Mouse (Mus musculus) thymus, adult 2 months (tissue): ENCODE measurements at regions not wholly inside any gene's neighbourhood (a gene's known extent, or its start where the extent isn't known, plus 50 kb on each side); places are given as distances from the start of the nearest gene placed in this dataset.

Experiments used
- DNase-seq: peaks from one replicate; pipeline ENCODE4 v3.0.0; 2021
- H3K27ac ChIP-seq: fragments of 200-500 bp; 2 replicates; pipeline ENCODE4 v1.5.1; 2012; ENCODE audit warnings: low read length, control low read depth; ENCODE audit not compliant: control insufficient read depth, insufficient read depth
- H3K27me3 ChIP-seq: fragments of 200-500 bp; 2 replicates; pipeline ENCODE4 v1.6.1; 2012; ENCODE audit warnings: mild to moderate bottlenecking, low read length, moderate library complexity, mixed read lengths; ENCODE audit not compliant: control insufficient read depth, insufficient read depth
- H3K36me3 ChIP-seq: fragments of 200-500 bp; 2 replicates; pipeline ENCODE4 v1.6.1; 2012; ENCODE audit warnings: mild to moderate bottlenecking, low read length, moderate library complexity; ENCODE audit not compliant: control insufficient read depth, insufficient read depth
- H3K4me1 ChIP-seq: fragments of 200-500 bp; replicated peaks from 2 replicates; pipeline ENCODE4 v1.6.1; 2012; ENCODE audit warnings: low read length; ENCODE audit not compliant: control insufficient read depth, insufficient read depth
- H3K4me3 ChIP-seq: fragments of 200-500 bp; 2 replicates; pipeline ENCODE4 v1.5.1; 2012; ENCODE audit warnings: mild to moderate bottlenecking, low read length, control low read depth, moderate library complexity; ENCODE audit not compliant: control insufficient read depth, insufficient read depth
- CTCF ChIP-seq: fragments of 200-500 bp; IDR thresholded peaks from 2 replicates; pipeline ENCODE4 v1.5.1; 2012; ENCODE audit warnings: mild to moderate bottlenecking, control low read depth, low read length, moderate library complexity, borderline replicate concordance; ENCODE audit not compliant: control insufficient read depth, poor library complexity, insufficient read depth; ENCODE audit errors: extremely low read depth
- POLR2A ChIP-seq: fragments of 200-500 bp; IDR thresholded peaks from 2 replicates; pipeline ENCODE4 v1.6.1; 2012; ENCODE audit warnings: mild to moderate bottlenecking, low read length, control low read depth, moderate library complexity; ENCODE audit not compliant: control insufficient read depth, poor library complexity, insufficient read depth; ENCODE audit errors: extremely low read depth
- WGBS: fragments of 180-500 bp; shearing (Covaris S2); methylation state at CpG from one replicate; pipeline ENCODE4 v1.1.7; 2018; 5-methylcytosine and 5-hydroxymethylcytosine counted together

DNA sequence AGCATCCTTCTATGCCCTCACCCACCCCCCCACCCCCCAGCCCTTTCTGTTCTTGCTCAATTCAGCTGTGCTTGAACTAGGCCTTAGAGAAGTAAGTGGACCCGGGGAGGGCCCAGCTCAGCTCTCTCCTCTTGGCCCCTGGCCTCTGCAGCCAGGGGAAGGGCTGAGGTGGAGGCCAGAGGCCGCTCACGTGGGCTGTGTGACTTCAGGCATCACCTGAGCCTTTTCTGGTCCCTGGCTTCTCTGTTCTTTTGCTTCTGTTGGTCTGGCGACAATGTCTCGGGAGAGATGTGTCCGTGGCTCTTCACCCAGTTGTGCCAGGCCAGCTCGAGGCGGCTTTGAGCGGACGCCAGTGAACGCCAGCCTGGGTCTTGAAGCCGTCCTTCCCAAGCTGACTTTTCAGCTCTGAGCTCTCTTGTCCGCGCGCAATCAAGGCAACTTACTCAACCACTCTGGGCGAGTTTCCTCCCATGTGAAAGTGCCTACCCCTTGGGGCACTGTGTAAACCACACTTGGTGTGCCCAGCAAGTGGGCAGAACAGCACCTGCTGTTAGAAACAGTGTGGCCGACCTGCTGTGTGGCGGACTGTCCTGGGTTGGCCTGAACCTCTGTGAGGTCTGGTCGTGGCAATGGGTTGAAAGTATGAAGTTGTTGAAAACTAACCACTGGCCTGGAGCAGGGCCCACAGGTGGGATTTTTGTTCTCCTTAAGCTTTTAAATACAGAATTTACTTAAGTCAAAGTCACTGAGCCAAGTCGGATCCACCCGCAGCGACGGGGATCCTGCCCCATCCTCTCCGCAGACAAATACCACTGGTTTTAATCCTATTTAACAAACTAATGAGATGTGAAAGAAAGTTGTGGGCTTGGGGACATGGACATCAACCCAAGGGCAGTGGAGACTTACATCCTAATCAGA, 86.9 kb upstream of the Tmem189 start:
- Histone ChIP-seq H3K4me3 (no peak overlapping the region), H3K36me3 (no peaks in the 10 kb centered on the region), H3K4me1 (peaks cover 23% of the 10 kb centered on the region), H3K27ac (no peak overlapping the region), H3K27me3 (no peaks in the 10 kb centered on the region)
- TF ChIP-seq CTCF (no peak), POLR2A (no peak)
- WGBS = 91% methylated on average over 24 of the region's 24 CpGs
- DNase-seq = no peak

GRCm38 (mm10) chr2:167775218-167775915, 85.7 kb upstream of the Tmem189 start:
- Histone ChIP-seq H3K4me3 (peak overlapping the region; percentile 39), H3K27me3 (no peaks in the 10 kb centered on the region), H3K36me3 (no peaks in the 10 kb centered on the region), H3K27ac (peak overlapping the region; percentile 57), H3K4me1 (peaks cover 23% of the 10 kb centered on the region)
- WGBS = 13% methylated on average over 20 of the region's 20 CpGs
- peak; percentile 49 for DNase-seq
- TF ChIP-seq POLR2A (no peak), CTCF (no peak)

GRCm38 (mm10) chr2:167774806-167775179, 85.2 kb upstream of the Tmem189 start:
- TF ChIP-seq CTCF (no peak), POLR2A (no peak)
- no peak overlapping the region for H3K27ac ChIP-seq
- H3K27me3 ChIP-seq = no peaks in the 10 kb centered on the region
- peak overlapping the region; percentile 39 for H3K4me3 ChIP-seq
- DNase-seq = peak; percentile 22
- H3K36me3 ChIP-seq = no peaks in the 10 kb centered on the region
- H3K4me1 ChIP-seq = peaks cover 23% of the 10 kb centered on the region
- WGBS = 58% methylated on average over 10 of the region's 10 CpGs

DNA sequence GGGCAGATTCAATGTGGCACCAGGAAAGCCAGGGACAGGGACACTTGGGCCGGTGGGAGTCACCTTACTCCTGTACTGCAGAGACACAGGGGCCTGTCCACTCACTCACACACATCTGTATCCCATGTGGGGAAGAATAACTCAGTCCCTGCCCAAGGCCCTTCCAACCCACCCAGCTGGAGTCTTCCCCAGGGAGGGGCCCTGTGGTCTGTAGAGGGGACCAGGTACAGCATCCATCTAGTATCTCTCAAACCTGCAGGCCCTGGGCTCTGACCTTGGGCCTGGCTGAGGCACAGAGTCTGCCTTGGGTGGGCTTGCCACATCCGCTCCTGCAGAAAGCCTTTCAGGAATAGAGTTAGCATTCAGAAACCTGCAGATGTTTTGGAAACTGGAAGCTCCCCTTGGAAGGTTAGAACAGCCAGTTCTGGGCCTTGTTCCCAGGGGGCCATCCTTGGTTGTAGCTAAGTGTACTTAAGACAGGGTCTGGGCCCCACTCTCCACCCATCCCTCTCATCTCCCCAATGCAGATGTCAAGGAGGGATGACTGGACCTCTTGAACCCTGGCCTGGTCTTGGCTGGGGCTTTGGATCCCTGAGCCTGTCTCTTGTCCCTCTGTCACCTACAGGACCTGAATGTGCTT, 84.7 kb upstream of the Tmem189 start:
- H3K27ac ChIP-seq = no peak overlapping the region

GRCm38 (mm10) chr2:167772834-167773233, 83.2 kb upstream of the Tmem189 start:
- DNase-seq = no peak
- 88% methylated on average over 5 of the region's 5 CpGs for WGBS
- no peaks in the 10 kb centered on the region for H3K36me3 ChIP-seq
- peaks cover 14% of the 10 kb centered on the region for H3K4me1 ChIP-seq
- H3K27ac ChIP-seq = no peak overlapping the region
- H3K4me3 ChIP-seq = no peak overlapping the region
- no peak for TF ChIP-seq POLR2A
- TF ChIP-seq CTCF = no peak
- no peaks in the 10 kb centered on the region for H3K27me3 ChIP-seq

More for the DNA sequence above, 84.7 kb upstream of the Tmem189 start:
- Histone ChIP-seq H3K27me3 (no peaks in the 10 kb centered on the region), H3K4me1 (peaks cover 23% of the 10 kb centered on the region), H3K36me3 (no peaks in the 10 kb centered on the region), H3K4me3 (no peak overlapping the region)
- WGBS = 95% methylated on average over 2 of the region's 2 CpGs
- TF ChIP-seq POLR2A (no peak), CTCF (no peak)
- no peak for DNase-seq

DNA sequence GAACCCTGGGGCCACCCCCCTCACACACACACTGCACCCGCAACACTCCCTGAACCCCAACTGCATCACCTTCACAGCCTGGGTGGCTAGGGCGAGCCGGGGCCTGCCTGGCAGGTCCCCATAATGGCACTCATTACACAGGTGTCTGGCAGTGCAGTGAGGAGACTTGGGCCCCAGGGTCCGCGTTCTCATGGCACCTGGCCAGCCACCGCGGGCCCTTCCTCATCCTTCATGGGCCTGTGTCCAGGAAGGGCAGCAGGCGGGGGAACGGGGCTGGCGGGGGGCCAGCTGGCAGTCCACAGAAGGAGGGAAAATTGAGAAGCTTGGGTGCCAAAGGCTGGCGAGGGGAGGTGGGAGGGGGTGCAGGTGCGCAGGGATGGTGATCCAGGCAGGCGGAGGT, 78.3 kb upstream of the Tmem189 start:
- H3K27ac ChIP-seq = no peak overlapping the region
- no peak overlapping the region for H3K4me3 ChIP-seq
- no peaks in the 10 kb centered on the region for H3K36me3 ChIP-seq
- WGBS = 47% methylated on average over 13 of the region's 13 CpGs
- H3K27me3 ChIP-seq = no peaks in the 10 kb centered on the region
- DNase-seq = no peak
- TF ChIP-seq POLR2A (no peak), CTCF (no peak)
- H3K4me1 ChIP-seq = no peaks in the 10 kb centered on the region
